Mouse (Mus musculus) liver, embryonic 12.5 days (tissue): ENCODE results near the gene Ftl1. TPM values are rescaled to one million over a fixed set of nuclear protein-coding genes. Genes with fewer than 3 reads are reported as not detected.

Experiments used
- ATAC-seq: fragments of 200-750 bp; cut with Nextera tagmentation; 2 replicates; pipeline ENCODE4 v1.8.0; 2017; ENCODE audit warnings: moderate number of reproducible peaks, mild to moderate bottlenecking, moderate library complexity
- H3K27ac ChIP-seq: fragments of 300-500 bp; sonication (generic); 2 replicates; pipeline ENCODE4 v1.5.1; 2016; ENCODE audit warnings: mild to moderate bottlenecking
- H3K27me3 ChIP-seq: fragments of 300-500 bp; sonication (generic); replicated peaks from 2 replicates; pipeline ENCODE4 v1.6.1; 2016; ENCODE audit warnings: mild to moderate bottlenecking, moderate library complexity
- H3K36me3 ChIP-seq: fragments of 300-500 bp; sonication (generic); 2 replicates; pipeline ENCODE4 v1.6.1; 2016; ENCODE audit warnings: mild to moderate bottlenecking, moderate library complexity
- H3K4me1 ChIP-seq: fragments of 300-500 bp; sonication (generic); 2 replicates; pipeline ENCODE4 v1.6.1; 2016
- H3K4me2 ChIP-seq: fragments of 300-500 bp; sonication (generic); 2 replicates; pipeline ENCODE4 v1.6.1; 2016; ENCODE audit warnings: mild to moderate bottlenecking, moderate library complexity
- H3K4me3 ChIP-seq: fragments of 300-500 bp; sonication (generic); 2 replicates; pipeline ENCODE4 v1.5.1; 2016; ENCODE audit warnings: mild to moderate bottlenecking, moderate library complexity
- H3K9ac ChIP-seq: fragments of 300-500 bp; sonication (generic); 2 replicates; pipeline ENCODE4 v1.6.1; 2016; ENCODE audit warnings: mild to moderate bottlenecking, moderate library complexity
- H3K9me3 ChIP-seq: fragments of 300-500 bp; sonication (generic); replicated peaks from 2 replicates; pipeline ENCODE4 v1.6.1; 2016; ENCODE audit warnings: mild to moderate bottlenecking, moderate library complexity
- WGBS: fragments of 180-500 bp; shearing (Covaris S2); methylation state at CpG from one replicate; pipeline ENCODE4 v1.1.7; 2016; ENCODE audit not compliant: insufficient replicate concordance; 5-methylcytosine and 5-hydroxymethylcytosine counted together
- polyA plus RNA-seq: library from polyadenylated mRNA; unstranded; fragments of >200 nt; fragmentation: Nextera tagmentation; extraction: Ambion mirVana; gene quantifications from 2 replicates; pipeline ENCODE4 v1.2.1, GENCODE M21; 2016

Ftl1 gene
- polyA plus RNA-seq, 1 experiment from 2014 or later: 8,218 TPM

GRCm38 (mm10) chr7:45443526-45444420 is 15.9 kb downstream of the Ftl1 start:
- 46% methylated on average over 22 of the region's 22 CpGs for WGBS
- Histone ChIP-seq H3K4me2 (no peak overlapping the region), H3K4me1 (peaks cover 25% of the 10 kb centered on the region), H3K4me3 (no peak overlapping the region), H3K9ac (no peak overlapping the region), H3K36me3 (peaks cover 26% of the 10 kb centered on the region), H3K9me3 (no peaks in the 10 kb centered on the region), H3K27ac (no peak overlapping the region), H3K27me3 (no peaks in the 10 kb centered on the region)
- ATAC-seq: no peak

DNA sequence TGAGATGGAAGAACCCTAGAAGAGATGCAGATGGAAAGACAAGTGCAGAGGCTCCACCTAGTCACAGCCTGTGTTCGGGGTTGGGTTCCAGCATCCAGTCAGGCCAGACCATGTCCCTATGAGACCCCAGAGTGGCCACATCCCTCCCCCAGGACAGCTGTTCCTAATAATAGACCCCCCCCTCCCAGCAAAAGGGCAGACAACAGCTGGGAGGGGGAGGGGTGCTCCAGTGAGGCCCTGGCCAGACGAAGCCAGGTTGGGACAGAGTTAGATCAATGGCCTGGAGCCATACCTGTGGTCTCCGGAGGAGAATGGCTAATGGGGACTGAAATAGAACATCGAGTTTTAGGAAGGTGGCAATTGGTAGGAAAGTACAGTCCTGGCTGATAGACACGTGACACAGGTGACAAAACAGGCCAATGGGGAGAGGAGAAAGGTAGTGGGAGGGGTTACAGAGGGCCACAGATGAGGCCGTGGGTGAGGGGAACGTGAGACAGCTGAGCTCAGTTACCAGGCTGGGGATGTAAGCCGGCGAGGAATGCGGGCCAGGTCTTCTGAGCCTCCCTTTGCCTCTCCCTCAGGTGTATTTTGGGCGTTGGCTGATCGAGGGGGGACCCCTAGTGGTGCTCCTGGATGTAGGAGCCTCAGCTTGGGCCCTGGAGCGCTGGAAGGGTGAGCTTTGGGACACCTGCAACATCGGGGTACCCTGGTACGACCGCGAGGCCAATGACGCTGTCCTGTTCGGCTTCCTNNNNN is 22.0 kb downstream of the Ftl1 start, which contains the start of gene Ruvbl2:
Gene Ruvbl2 (minus strand): TSS at position 576 of the 756 bp plus-strand sequence.
- Histone ChIP-seq H3K4me1 (peaks cover 41% of the 10 kb centered on the region), H3K27ac (no peak within 1 kb of the TSS), H3K4me3 (no peak within 1 kb of the TSS), H3K36me3 (peaks cover 18% of the 10 kb centered on the region), H3K9me3 (no peaks in the 10 kb centered on the region), H3K4me2 (peak within 1 kb of the TSS; percentile 11; the same call in 1 of the 2 replicates), H3K27me3 (no peaks in the 10 kb centered on the region), H3K9ac (no peak within 1 kb of the TSS)
- WGBS: 39% methylated on average over 19 of the region's 19 CpGs
- no peak for ATAC-seq

- peaks cover 46% of the 10 kb centered on the region for H3K4me1 ChIP-seq
- ATAC-seq: no peak
- H3K9me3 ChIP-seq: no peaks in the 10 kb centered on the region
- H3K9ac ChIP-seq: no peak overlapping the region
- H3K27me3 ChIP-seq: no peaks in the 10 kb centered on the region
- WGBS: 27% methylated on average over 6 of the region's 6 CpGs
- no peak overlapping the region for H3K4me3 ChIP-seq
- H3K4me2 ChIP-seq: no peak overlapping the region
- H3K27ac ChIP-seq: no peak overlapping the region
- H3K36me3 ChIP-seq: peaks cover 23% of the 10 kb centered on the region
These were observed 22.6 kb downstream of the Ftl1 start for GRCm38 (mm10) chr7:45437046-45437445.

GRCm38 (mm10) chr7:45436444-45436843 is 23.2 kb downstream of the Ftl1 start:
- H3K36me3 ChIP-seq: peaks cover 26% of the 10 kb centered on the region
- no peak overlapping the region for H3K4me3 ChIP-seq
- H3K9ac ChIP-seq: no peak overlapping the region
- H3K4me2 ChIP-seq: no peak overlapping the region
- no peak overlapping the region for H3K27ac ChIP-seq
- no peaks in the 10 kb centered on the region for H3K9me3 ChIP-seq
- no peak for ATAC-seq
- peaks cover 50% of the 10 kb centered on the region for H3K4me1 ChIP-seq
- WGBS: 81% methylated on average over 5 of the region's 5 CpGs
- H3K27me3 ChIP-seq: no peaks in the 10 kb centered on the region

- peaks cover 50% of the 10 kb centered on the region for H3K4me1 ChIP-seq
- H3K27ac ChIP-seq: peak overlapping the region; percentile 64
- peak overlapping the region; percentile 91 for H3K4me2 ChIP-seq
- peak overlapping the region; percentile 75 for H3K9ac ChIP-seq
- H3K9me3 ChIP-seq: no peaks in the 10 kb centered on the region
- WGBS: 8% methylated on average over 16 of the region's 16 CpGs
- H3K36me3 ChIP-seq: peaks cover 29% of the 10 kb centered on the region
- no peak for ATAC-seq
- H3K4me3 ChIP-seq: peak overlapping the region; percentile 72
- H3K27me3 ChIP-seq: no peaks in the 10 kb centered on the region
These were observed 24.6 kb downstream of the Ftl1 start for GRCm38 (mm10) chr7:45435038-45435437.

- H3K4me2 ChIP-seq: peak within 1 kb of the TSS; percentile 91
- WGBS: under 1% methylated on average over 45 of the region's 45 CpGs
- no peaks in the 10 kb centered on the region for H3K9me3 ChIP-seq
- peaks cover 50% of the 10 kb centered on the region for H3K4me1 ChIP-seq
- ATAC-seq: peak; percentile 94
- peak within 1 kb of the TSS; percentile 87 for H3K9ac ChIP-seq
- peaks cover 31% of the 10 kb centered on the region for H3K36me3 ChIP-seq
- no peaks in the 10 kb centered on the region for H3K27me3 ChIP-seq
- H3K27ac ChIP-seq: peak within 1 kb of the TSS; percentile 88
- peak within 1 kb of the TSS; percentile 72 for H3K4me3 ChIP-seq
These were observed 25.3 kb downstream of the Ftl1 start, which contains the start of gene Gys1 for GRCm38 (mm10) chr7:45434203-45435015. TSS of gene Gys1 (plus strand) at chr7:45434844.

GRCm38 (mm10) chr7:45433835-45434202 is 25.9 kb downstream of the Ftl1 start:
- Histone ChIP-seq H3K27me3 (no peaks in the 10 kb centered on the region), H3K4me2 (peak overlapping the region; percentile 91), H3K27ac (peak overlapping the region; percentile 88), H3K9ac (peak overlapping the region; percentile 87), H3K4me3 (peak overlapping the region; percentile 72), H3K9me3 (no peaks in the 10 kb centered on the region), H3K36me3 (peaks cover 37% of the 10 kb centered on the region), H3K4me1 (peaks cover 50% of the 10 kb centered on the region)
- ATAC-seq: no peak
- WGBS: 0% methylated on average over 7 of the region's 7 CpGs

- H3K9ac ChIP-seq: no peak overlapping the region
- WGBS: 86% methylated on average over 8 of the region's 8 CpGs
- H3K36me3 ChIP-seq: peaks cover 100% of the 10 kb centered on the region
- H3K27ac ChIP-seq: no peak overlapping the region
- no peak for ATAC-seq
- peaks cover 6% of the 10 kb centered on the region for H3K27me3 ChIP-seq
- H3K4me3 ChIP-seq: no peak overlapping the region
- H3K4me1 ChIP-seq: no peaks in the 10 kb centered on the region; the same call in 1 of the 2 replicates
- no peak overlapping the region for H3K4me2 ChIP-seq
- H3K9me3 ChIP-seq: no peaks in the 10 kb centered on the region
These were observed 33.1 kb downstream of the Ftl1 start for GRCm38 (mm10) chr7:45426556-45426955.

DNA sequence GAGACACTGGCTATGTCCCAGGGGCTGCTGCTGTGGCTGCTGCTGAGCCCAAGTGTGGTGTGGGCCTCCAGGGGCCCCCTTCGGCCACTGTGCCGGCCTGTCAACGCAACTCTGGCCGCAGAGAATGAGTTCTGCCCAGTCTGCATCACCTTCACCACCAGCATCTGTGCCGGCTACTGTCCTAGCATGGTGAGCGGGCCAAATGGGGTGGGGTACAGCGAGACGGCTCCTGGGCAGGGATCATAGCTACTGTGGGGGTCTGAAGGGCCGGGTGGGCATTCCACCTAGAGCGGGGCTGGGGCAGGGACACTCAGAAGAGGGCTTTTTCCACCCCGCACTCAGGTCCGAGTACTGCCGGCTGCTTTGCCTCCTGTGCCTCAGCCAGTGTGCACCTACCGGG is 38.5 kb downstream of the Ftl1 start:
- no peak overlapping the region for H3K9ac ChIP-seq
- H3K9me3 ChIP-seq: no peaks in the 10 kb centered on the region
- H3K27ac ChIP-seq: no peak overlapping the region
- no peak overlapping the region for H3K4me3 ChIP-seq
- WGBS: 83% methylated on average over 14 of the region's 14 CpGs
- no peak for ATAC-seq
- peaks cover 60% of the 10 kb centered on the region for H3K27me3 ChIP-seq
- H3K4me1 ChIP-seq: 0 out of 2 replicates have a peak, but pooled peaks cover 3% of the 10 kb centered on the region
- H3K4me2 ChIP-seq: no peak overlapping the region
- peaks cover 56% of the 10 kb centered on the region for H3K36me3 ChIP-seq

GRCm38 (mm10) chr7:45420615-45420919 is 39.1 kb downstream of the Ftl1 start, which contains the start of gene Lhb:
TSS of gene Lhb (plus strand) at chr7:45420820.
- ATAC-seq: no peak
- 60% methylated on average over 6 of the region's 6 CpGs for WGBS
- H3K4me2 ChIP-seq: no peak within 1 kb of the TSS

GRCm38 (mm10) chr7:45419859-45420614 is 39.6 kb downstream of the Ftl1 start:
- H3K4me1 ChIP-seq: peaks cover 11% of the 10 kb centered on the region
- H3K4me3 ChIP-seq: no peak overlapping the region
- no peaks in the 10 kb centered on the region for H3K9me3 ChIP-seq
- no peak for ATAC-seq
- H3K36me3 ChIP-seq: peaks cover 44% of the 10 kb centered on the region
- 33% methylated on average over 27 of the region's 27 CpGs for WGBS
- H3K4me2 ChIP-seq: no peak overlapping the region
- peaks cover 72% of the 10 kb centered on the region for H3K27me3 ChIP-seq
- H3K9ac ChIP-seq: no peak overlapping the region
- no peak overlapping the region for H3K27ac ChIP-seq

More at GRCm38 (mm10) chr7:45420615-45420919, 39.1 kb downstream of the Ftl1 start, which contains the start of gene Lhb:
- Histone ChIP-seq H3K27me3 (peaks cover 66% of the 10 kb centered on the region), H3K9ac (no peak within 1 kb of the TSS), H3K4me1 (peaks cover 6% of the 10 kb centered on the region), H3K27ac (no peak within 1 kb of the TSS), H3K4me3 (no peak within 1 kb of the TSS), H3K9me3 (no peaks in the 10 kb centered on the region), H3K36me3 (peaks cover 50% of the 10 kb centered on the region)
